Mouse (Mus musculus) R1 (cell line): ENCODE data around the gene Opn1sw.
"Not testable (repeated sequence)": the region's sequence is repeated elsewhere in the genome, so short reads cannot be mapped to it uniquely, and the experiment has no call there.

Experiments
- DNase-seq: peaks from one replicate; pipeline ENCODE4 v3.0.0-alpha.2; 2018; ENCODE audit warnings: low read depth, low spot score

The Opn1sw gene

GRCm38 (mm10) chr6:29347189-29347588, 41.1 kb downstream of the Opn1sw start:
- no peak for DNase-seq

DNA sequence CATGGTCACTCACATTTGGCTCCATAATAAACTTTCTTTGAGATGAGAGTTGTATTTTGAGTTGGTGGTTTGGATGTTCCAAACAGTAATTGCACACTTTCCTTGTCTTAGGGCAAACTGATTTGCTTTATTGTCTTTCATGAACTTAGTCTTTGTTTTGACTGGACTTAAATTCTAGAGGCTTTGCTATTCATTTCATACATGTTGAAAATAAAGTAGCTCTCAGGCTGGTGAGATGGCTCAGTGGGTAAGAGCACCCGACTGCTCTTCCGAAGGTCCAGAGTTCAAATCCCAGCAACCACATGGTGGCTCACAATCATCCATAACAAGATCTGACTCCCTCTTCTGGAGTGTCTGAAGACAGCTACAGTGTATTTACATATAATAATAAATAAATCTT, 41.8 kb downstream of the Opn1sw start:
- not testable (repeated sequence) for DNase-seq

GRCm38 (mm10) chr6:29329514-29329913, 58.8 kb downstream of the Opn1sw start:
- DNase-seq = no peak

DNA sequence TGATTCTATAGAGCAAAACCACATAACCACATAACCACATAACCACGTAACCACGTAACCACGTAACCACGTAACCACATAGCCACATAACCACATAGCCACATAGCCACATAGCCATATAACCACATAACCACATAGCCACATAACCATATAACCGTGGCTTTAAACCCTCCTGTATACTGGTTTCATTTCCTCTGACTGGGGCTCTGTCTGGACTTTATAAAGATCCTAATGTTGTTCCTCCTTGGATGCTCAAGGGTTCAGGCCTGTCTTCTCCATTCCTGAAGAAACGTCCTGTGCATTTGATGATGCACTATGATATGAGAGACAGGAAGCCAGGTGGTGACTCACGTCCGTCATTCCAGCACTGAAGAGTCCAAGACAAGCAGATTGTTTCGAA, 61.3 kb downstream of the Opn1sw start:
- no peak for DNase-seq
